Mouse (Mus musculus) liver, embryonic 14.5 days (tissue): ENCODE measurements around the gene Cdcp2. TPM values are rescaled to one million over a fixed set of nuclear protein-coding genes. Genes with fewer than 3 reads are reported as not detected.
A peak's percentile ranks its signal among the peaks of the same experiment; 100 is the strongest.

Experiments
- ATAC-seq: fragments of 200-750 bp; cut with Nextera tagmentation; 2 replicates; pipeline ENCODE4 v1.8.0; 2017; ENCODE audit warnings: moderate number of reproducible peaks, mild to moderate bottlenecking, moderate library complexity; ENCODE audit not compliant: insufficient read depth
- DNase-seq, 3 experiments: peaks; one replicate each; pipeline ENCODE4 v3.0.0-alpha.2; 2012 to 2013; ENCODE audit warnings: low read depth in 3 of 3, low spot score in 3 of 3
- H3K27ac ChIP-seq: fragments of 300-500 bp; sonication (generic); 2 replicates; pipeline ENCODE4 v1.5.1; 2014; ENCODE audit warnings: moderate library complexity, mild to moderate bottlenecking, control low read depth, inconsistent platforms
- H3K27me3 ChIP-seq: fragments of 300-500 bp; sonication (generic); 2 replicates; pipeline ENCODE4 v1.6.1; 2014; ENCODE audit warnings: mild to moderate bottlenecking, low read length, moderate library complexity; ENCODE audit not compliant: control insufficient read depth, insufficient read depth
- H3K36me3 ChIP-seq: fragments of 300-500 bp; sonication (generic); replicated peaks from 2 replicates; pipeline ENCODE4 v1.6.1; 2014; ENCODE audit warnings: low read depth; ENCODE audit not compliant: control insufficient read depth, insufficient read depth
- H3K4me1 ChIP-seq, 2 experiments: fragments of 200-500 bp in 1 of 2; fragments of 300-500 bp in 1 of 2; sonication (generic) in 1 of 2; replicated peaks; 2 replicates each; pipeline ENCODE4 v1.6.1; 2012 to 2014; ENCODE audit warnings: antibody characterized with exemption in 1 of 2, inconsistent platforms in 1 of 2, low read length in 1 of 2; ENCODE audit not compliant: control insufficient read depth in 2 of 2, insufficient read depth in 2 of 2
- H3K4me2 ChIP-seq: fragments of 300-500 bp; sonication (generic); 2 replicates; pipeline ENCODE4 v1.6.1; 2014; ENCODE audit warnings: low read depth, mild to moderate bottlenecking, control low read depth, moderate library complexity
- H3K4me3 ChIP-seq, 2 experiments: fragments of 200-500 bp in 1 of 2; fragments of 300-500 bp in 1 of 2; sonication (generic) in 1 of 2; 2 replicates each; pipeline ENCODE4 v1.5.1; 2012 to 2014; ENCODE audit warnings: low read depth in 2 of 2, low read length in 2 of 2, mild to moderate bottlenecking in 2 of 2, control low read depth in 1 of 2, inconsistent platforms in 1 of 2, moderate library complexity in 1 of 2; ENCODE audit not compliant: insufficient read depth in 1 of 2
- H3K9ac ChIP-seq: fragments of 300-500 bp; sonication (generic); replicated peaks from 2 replicates; pipeline ENCODE4 v1.6.1; 2014; ENCODE audit warnings: mild to moderate bottlenecking, control low read depth, moderate library complexity
- H3K9me3 ChIP-seq: fragments of 300-500 bp; sonication (generic); 2 replicates; pipeline ENCODE4 v1.6.1; 2016; ENCODE audit warnings: low read length, mixed read lengths; ENCODE audit not compliant: control insufficient read depth
- CTCF ChIP-seq: IDR thresholded peaks from 2 replicates; pipeline ENCODE4 v1.5.1; 2016; ENCODE audit warnings: antibody characterized with exemption, low read depth, control low read depth
- EP300 ChIP-seq: IDR thresholded peaks from 2 replicates; pipeline ENCODE4 v1.6.1; 2016; ENCODE audit warnings: antibody characterized with exemption, low read depth
- WGBS: fragments of 180-500 bp; shearing (Covaris S2); extraction: QIAGEN DNeasy Blood & Tissue Kit; methylation state at CpG from one replicate; pipeline ENCODE4 v1.1.7; 2014; ENCODE audit not compliant: insufficient replicate concordance; 5-methylcytosine and 5-hydroxymethylcytosine counted together
- polyA plus RNA-seq, 2 experiments: library from polyadenylated mRNA; depleted of rRNA in 1 of 2; stranded (reverse) in 1 of 2; unstranded in 1 of 2; fragments of >200 nt; fragmentation: Nextera tagmentation in 1 of 2; extraction: Ambion mirVana in 1 of 2; gene quantifications; 2 replicates each; pipeline versions ENCODE4 v1.2.1 to v1.2.3; 2012 to 2014

Gene Cdcp2
- polyA plus RNA-seq, 2 experiments: not detected

DNA sequence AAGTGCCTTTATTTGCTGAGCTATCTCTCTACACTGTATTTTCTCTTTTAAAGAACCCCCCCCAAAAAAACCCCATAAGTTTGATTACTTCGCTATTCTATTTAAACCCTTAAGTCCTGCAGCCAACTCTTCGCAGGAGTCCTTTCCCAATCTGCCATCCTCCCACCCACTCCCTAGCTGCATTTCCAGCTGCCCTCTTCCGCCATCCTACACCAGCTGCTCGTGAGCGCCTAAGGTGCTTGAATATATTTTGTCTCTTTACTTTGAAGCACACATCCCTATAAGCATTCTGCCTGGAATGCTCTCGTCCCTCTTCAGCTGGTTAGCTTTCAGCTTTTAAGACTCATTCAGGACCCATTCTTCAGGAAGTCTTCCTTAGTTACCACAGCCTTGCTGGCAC, 54.3 kb downstream of the Cdcp2 start:
- no peak overlapping the region for H3K9ac ChIP-seq
- no peak overlapping the region for H3K4me2 ChIP-seq
- ATAC-seq (no peak), DNase-seq (no peak)
- WGBS: 82% methylated on average over 6 of the region's 6 CpGs
- no peaks in the 10 kb centered on the region; the same call in none of the 2 replicates for H3K36me3 ChIP-seq
- no peak overlapping the region for H3K27ac ChIP-seq
- H3K27me3 ChIP-seq: no peaks in the 10 kb centered on the region
- TF ChIP-seq EP300: no peak
- TF ChIP-seq CTCF: no peak
- H3K4me1 ChIP-seq: no peaks in the 10 kb centered on the region
- H3K4me3 ChIP-seq: no peak overlapping the region
- H3K9me3 ChIP-seq: no peaks in the 10 kb centered on the region

DNA sequence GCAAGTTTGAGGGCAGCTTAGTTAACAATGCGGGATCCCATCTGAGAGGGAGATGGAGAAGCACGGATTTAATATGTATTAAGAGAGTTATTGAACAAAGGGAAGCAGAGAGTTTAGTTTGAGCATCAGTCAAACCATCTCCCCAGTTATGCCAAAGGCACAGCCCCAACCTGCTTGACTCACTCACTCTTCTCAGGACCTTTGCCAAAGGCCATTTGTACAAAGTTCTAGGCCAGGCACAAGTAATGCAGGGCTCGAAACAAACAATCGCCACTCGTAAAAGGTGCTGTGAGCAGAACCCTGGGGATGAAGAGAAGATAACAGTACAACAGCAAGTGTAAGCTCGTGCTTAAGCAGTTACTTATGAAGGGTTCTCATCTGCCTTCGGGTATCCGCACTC, 55.9 kb downstream of the Cdcp2 start:
- no peaks in the 10 kb centered on the region; the same call in 1 of the 2 replicates for H3K36me3 ChIP-seq
- H3K27me3 ChIP-seq: no peaks in the 10 kb centered on the region
- H3K9ac ChIP-seq: no peak overlapping the region
- no peaks in the 10 kb centered on the region for H3K9me3 ChIP-seq
- peaks cover 0 to 5% of the 10 kb centered on the region in 2 experiments; a peak in 2 of 4 replicates for H3K4me1 ChIP-seq
- no peak overlapping the region for H3K4me2 ChIP-seq
- TF ChIP-seq CTCF: no peak
- no peak overlapping the region for H3K27ac ChIP-seq
- DNase-seq (no peak), ATAC-seq (no peak)
- 85% methylated on average over 8 of the region's 8 CpGs for WGBS
- H3K4me3 ChIP-seq: no peak overlapping the region

DNA sequence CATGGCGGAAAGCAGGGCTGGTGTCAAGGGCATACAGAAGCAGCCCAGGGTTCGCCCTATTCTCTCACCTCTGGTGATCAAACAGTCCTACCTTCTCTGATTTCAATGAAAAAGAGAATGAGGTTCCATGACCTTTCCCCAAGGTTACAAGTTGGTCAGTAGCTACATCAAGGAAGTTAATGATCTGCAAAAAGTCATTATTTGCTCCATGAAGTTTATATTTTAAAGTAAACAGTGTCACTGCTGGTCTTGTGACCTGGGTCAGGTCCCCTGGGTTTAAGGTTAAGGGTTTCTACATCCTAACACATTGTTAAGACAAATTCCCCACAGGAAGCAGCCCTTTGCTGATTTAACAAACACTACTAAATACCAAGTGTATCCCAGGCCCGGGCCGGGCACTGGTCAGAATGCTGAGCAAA, 60.3 kb downstream of the Cdcp2 start:
- WGBS: 84% methylated on average over 4 of the region's 4 CpGs
- peak; percentile 62 for ATAC-seq
- no peak overlapping the region for H3K4me2 ChIP-seq
- H3K4me1 ChIP-seq: peaks cover 0 to 7% of the 10 kb centered on the region in 2 experiments; a peak in 2 of 4 replicates
- TF ChIP-seq EP300 (no peak), CTCF (no peak)
- H3K27me3 ChIP-seq: no peaks in the 10 kb centered on the region
- H3K27ac ChIP-seq: no peak overlapping the region
- no peaks in the 10 kb centered on the region; the same call in 1 of the 2 replicates for H3K36me3 ChIP-seq
- no peaks in the 10 kb centered on the region for H3K9me3 ChIP-seq
- H3K4me3 ChIP-seq: no peak overlapping the region
- H3K9ac ChIP-seq: no peak overlapping the region
- no peak for DNase-seq

DNA sequence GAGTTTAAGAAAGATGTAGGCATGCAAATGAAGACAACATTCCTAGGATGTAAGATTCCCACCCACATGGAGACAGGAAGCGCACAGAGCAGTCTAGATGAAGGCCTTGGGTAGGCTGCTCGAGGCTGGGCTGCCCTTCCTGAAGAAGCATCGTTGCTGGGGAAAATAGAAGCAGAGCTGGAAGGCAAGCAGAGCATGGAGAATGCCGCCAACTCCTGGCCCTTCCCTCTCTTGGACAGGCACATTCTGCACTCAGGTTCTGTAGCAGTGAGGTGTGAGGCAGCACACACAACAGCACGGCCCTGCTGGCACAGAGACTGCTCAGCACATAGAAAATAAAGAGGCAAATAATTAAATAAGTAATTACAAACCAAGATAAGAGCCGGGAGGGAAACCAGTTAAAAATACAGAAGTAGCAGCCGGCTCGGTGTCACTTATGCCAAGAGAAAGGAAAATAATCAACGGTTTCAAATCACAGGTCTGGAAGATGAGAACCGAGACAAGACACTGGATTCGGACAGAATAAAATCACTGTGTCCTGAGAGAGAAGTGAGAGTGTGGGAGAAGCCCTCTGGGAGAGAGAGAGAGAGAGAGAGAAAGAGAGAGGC, 62.6 kb downstream of the Cdcp2 start:
- H3K36me3 ChIP-seq: no peaks in the 10 kb centered on the region; the same call in 1 of the 2 replicates
- no peak overlapping the region for H3K4me2 ChIP-seq
- no peak for ATAC-seq
- no peaks in the 10 kb centered on the region for H3K27me3 ChIP-seq
- H3K9me3 ChIP-seq: no peaks in the 10 kb centered on the region
- H3K4me1 ChIP-seq: peaks cover 0 to 7% of the 10 kb centered on the region in 2 experiments; a peak in 2 of 4 replicates
- H3K4me3 ChIP-seq: no peak overlapping the region
- TF ChIP-seq CTCF: no peak
- TF ChIP-seq EP300: no peak
- WGBS: 78% methylated on average over 11 of the region's 11 CpGs
- H3K9ac ChIP-seq: no peak overlapping the region
- no peak for DNase-seq
- H3K27ac ChIP-seq: no peak overlapping the region

DNA sequence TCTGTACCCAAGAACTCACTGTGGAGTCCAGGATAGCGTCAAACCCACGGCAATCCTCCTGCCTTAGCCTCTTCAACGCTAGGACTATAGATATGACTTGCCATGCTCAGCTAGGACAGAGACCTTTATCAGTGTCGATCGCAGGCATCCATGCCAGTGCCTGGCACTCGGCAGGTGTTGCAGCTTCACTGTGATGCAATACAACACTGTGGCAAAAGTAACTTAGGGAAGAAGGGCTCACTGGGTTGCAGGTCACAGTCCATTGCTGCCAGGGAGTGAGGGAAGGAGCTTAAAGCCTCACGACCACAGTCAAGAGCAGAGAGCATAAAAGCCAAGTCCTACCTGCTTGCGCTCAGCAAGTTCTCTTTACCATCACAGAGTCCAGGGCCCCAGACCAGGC, 63.5 kb downstream of the Cdcp2 start:
- no peak for DNase-seq
- TF ChIP-seq CTCF (no peak), EP300 (no peak)
- Histone ChIP-seq H3K27ac (no peak overlapping the region), H3K9ac (no peak overlapping the region), H3K36me3 (peaks cover 3% of the 10 kb centered on the region), H3K9me3 (no peaks in the 10 kb centered on the region), H3K4me3 (no peak overlapping the region), H3K4me1 (peaks cover 0 to 7% of the 10 kb centered on the region in 2 experiments; a peak in 2 of 4 replicates), H3K27me3 (no peaks in the 10 kb centered on the region), H3K4me2 (no peak overlapping the region)
- 83% methylated on average over 8 of the region's 8 CpGs for WGBS
- ATAC-seq: no peak

Other genes starting within 250 kb of the Cdcp2 start
- 48.4 and 52.1 TPM in 2 replicates for gene Ssbp3, start 186.2 kb upstream of the Cdcp2 start, polyA plus RNA-seq (2012; rRNA removed)
- gene Ssbp3, start 186.2 kb upstream of the Cdcp2 start, polyA plus RNA-seq (2014; fragmentation: Nextera tagmentation; extraction: Ambion mirVana): 33.0 and 37.9 TPM in 2 replicates
- 36.4 and 38.8 TPM in 2 replicates for gene Mrpl37, start 30.0 kb upstream of the Cdcp2 start, polyA plus RNA-seq (2012; rRNA removed)
- 57.9 and 65.4 TPM in 2 replicates for gene Mrpl37, start 30.0 kb upstream of the Cdcp2 start, polyA plus RNA-seq (2014; fragmentation: Nextera tagmentation; extraction: Ambion mirVana)
- 1.7 and 1.9 TPM in 2 replicates for gene Cyb5rl, start 29.9 kb upstream of the Cdcp2 start, polyA plus RNA-seq (2012; rRNA removed)
- 1.2 and 2.0 TPM in 2 replicates for gene Cyb5rl, start 29.9 kb upstream of the Cdcp2 start, polyA plus RNA-seq (2014; fragmentation: Nextera tagmentation; extraction: Ambion mirVana)
- gene Tmem59, start 81.5 kb downstream of the Cdcp2 start, polyA plus RNA-seq (2012; rRNA removed): 51.3 and 53.7 TPM in 2 replicates
- gene Tmem59, start 81.5 kb downstream of the Cdcp2 start, polyA plus RNA-seq (2014; fragmentation: Nextera tagmentation; extraction: Ambion mirVana): 129 and 144 TPM in 2 replicates
- 3.3 and 5.5 TPM in 2 replicates for gene Tceanc2, start 82.2 kb downstream of the Cdcp2 start, polyA plus RNA-seq (2012; rRNA removed)
- 11.3 and 24.2 TPM in 2 replicates for gene Tceanc2, start 82.2 kb downstream of the Cdcp2 start, polyA plus RNA-seq (2014; fragmentation: Nextera tagmentation; extraction: Ambion mirVana)
- gene Ldlrad1, start 112.3 kb downstream of the Cdcp2 start, polyA plus RNA-seq (2012; rRNA removed): not detected in 2 replicates
- gene Ldlrad1, start 112.3 kb downstream of the Cdcp2 start, polyA plus RNA-seq (2014; fragmentation: Nextera tagmentation; extraction: Ambion mirVana): not detected in 2 replicates
- 4.3 and 7.6 TPM in 2 replicates for gene Lrrc42, start 156.6 kb downstream of the Cdcp2 start, polyA plus RNA-seq (2012; rRNA removed)
- 11.1 TPM in 2 replicates for gene Lrrc42, start 156.6 kb downstream of the Cdcp2 start, polyA plus RNA-seq (2014; fragmentation: Nextera tagmentation; extraction: Ambion mirVana)
- 2.2 and 3.6 TPM in 2 replicates for gene Hspb11, start 156.7 kb downstream of the Cdcp2 start, polyA plus RNA-seq (2012; rRNA removed)
- 7.8 and 8.2 TPM in 2 replicates for gene Hspb11, start 156.7 kb downstream of the Cdcp2 start, polyA plus RNA-seq (2014; fragmentation: Nextera tagmentation; extraction: Ambion mirVana)
- gene Dio1, start 210.3 kb downstream of the Cdcp2 start, polyA plus RNA-seq (2012; rRNA removed): 0.03 TPM in 1 of 2 replicates, not detected in the other
- not detected in 2 replicates for gene Dio1, start 210.3 kb downstream of the Cdcp2 start, polyA plus RNA-seq (2014; fragmentation: Nextera tagmentation; extraction: Ambion mirVana)
- 11.9 and 12.7 TPM in 2 replicates for gene Yipf1, start 217.5 kb downstream of the Cdcp2 start, polyA plus RNA-seq (2012; rRNA removed)
- 23.0 and 27.3 TPM in 2 replicates for gene Yipf1, start 217.5 kb downstream of the Cdcp2 start, polyA plus RNA-seq (2014; fragmentation: Nextera tagmentation; extraction: Ambion mirVana)